Mouse (Mus musculus): ENCODE measurements around the gene Npr3.

The Npr3 gene

DNA sequence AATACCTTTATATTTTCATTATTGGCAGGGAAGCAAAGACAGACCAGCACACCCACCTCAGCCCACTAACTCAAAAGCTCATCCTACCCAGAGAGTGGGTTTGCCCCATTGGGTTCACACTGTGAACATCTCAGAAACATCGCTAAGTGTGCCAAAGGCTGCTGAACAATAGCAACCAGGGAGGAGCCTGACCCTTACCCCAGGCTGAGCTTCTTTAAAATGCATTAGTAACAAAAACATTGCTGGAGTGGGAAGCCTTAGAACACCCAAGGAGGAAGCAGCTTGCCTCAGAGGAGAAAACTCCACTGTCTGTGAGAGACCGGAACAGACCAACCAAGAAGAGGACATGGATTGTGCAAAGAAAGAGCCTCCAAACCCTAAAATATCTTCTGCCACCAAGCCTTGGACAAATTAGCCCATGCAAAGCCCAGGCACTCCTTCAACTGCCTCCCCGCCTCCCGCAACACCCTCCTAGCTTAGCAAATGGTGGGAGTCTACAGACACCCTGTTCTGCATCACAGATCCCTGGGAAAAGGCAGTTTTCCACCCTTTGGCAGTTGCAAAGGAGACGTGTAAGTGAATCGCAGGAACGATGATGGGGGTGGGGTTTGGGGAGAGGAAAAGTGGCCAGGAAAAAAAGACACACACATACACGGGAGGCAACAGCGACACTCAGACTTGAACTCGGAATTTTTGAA, 24.4 kb downstream of the Npr3 start:
- WGBS, result 41% methylated on average over 10 of the region's 10 CpGs

- WGBS, result 85% methylated on average over 6 of the region's 6 CpGs
Measured at GRCm38 (mm10) chr15:11881822-11882221, 25.3 kb downstream of the Npr3 start.

GRCm38 (mm10) chr15:11878334-11878733, 28.8 kb downstream of the Npr3 start:
- WGBS, result 92% methylated on average over 1 of the region's 1 CpGs

- 37% methylated on average over 2 of the region's 2 CpGs for WGBS
Measured at GRCm38 (mm10) chr15:11877273-11877672, 29.8 kb downstream of the Npr3 start.

DNA sequence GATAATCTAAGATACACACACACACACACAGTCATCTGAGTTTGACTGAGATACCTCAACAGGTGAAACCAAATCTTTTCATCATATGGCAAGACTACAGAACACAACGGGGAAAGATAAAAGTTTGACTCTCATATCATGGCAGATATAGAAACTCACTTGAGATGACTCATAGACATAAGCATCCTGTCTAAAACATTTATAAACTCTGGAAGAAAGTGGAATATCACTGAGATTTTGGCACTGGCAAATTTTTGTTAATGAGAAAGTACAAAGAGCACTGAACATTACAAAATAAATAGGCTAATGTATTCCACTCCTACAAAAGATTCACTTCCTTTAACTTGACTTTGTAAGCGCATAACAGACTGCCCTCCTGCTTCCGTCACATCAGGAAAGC, 40.2 kb downstream of the Npr3 start:
- WGBS, result 55% methylated on average over 3 of the region's 3 CpGs

GRCm38 (mm10) chr15:11863540-11863818, 43.6 kb downstream of the Npr3 start:
- WGBS, result 59% methylated on average over 6 of the region's 6 CpGs

- 67% methylated on average over 15 of the region's 15 CpGs for WGBS
Measured at GRCm38 (mm10) chr15:11862785-11863539, 44.1 kb downstream of the Npr3 start.

GRCm38 (mm10) chr15:11862253-11862652, 44.8 kb downstream of the Npr3 start:
- 43% methylated on average over 7 of the region's 7 CpGs for WGBS

GRCm38 (mm10) chr15:11860259-11860658, 46.8 kb downstream of the Npr3 start:
- WGBS, result 80% methylated on average over 2 of the region's 2 CpGs

GRCm38 (mm10) chr15:11859829-11860228, 47.3 kb downstream of the Npr3 start:
- WGBS, result 87% methylated on average over 3 of the region's 3 CpGs

DNA sequence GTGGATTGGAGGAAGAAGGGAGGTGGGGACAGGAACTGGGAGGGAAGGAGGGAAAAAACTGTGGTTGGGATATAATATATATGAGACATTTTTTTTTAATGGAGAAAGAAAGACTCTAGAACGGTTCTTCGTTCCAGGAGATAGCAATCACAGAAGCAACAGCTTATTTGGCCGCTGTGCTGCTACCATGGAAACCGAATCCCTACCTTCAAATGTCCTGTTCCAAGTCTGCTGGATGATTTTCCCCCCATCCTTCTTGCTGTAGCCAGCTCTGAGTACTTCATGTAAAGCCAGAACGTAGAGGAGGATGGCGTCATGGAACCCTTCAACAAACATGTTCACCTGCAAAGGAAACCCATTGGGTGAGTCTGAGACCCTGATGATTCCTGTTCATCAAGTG, 48.7 kb downstream of the Npr3 start:
- 73% methylated on average over 6 of the region's 6 CpGs for WGBS

DNA sequence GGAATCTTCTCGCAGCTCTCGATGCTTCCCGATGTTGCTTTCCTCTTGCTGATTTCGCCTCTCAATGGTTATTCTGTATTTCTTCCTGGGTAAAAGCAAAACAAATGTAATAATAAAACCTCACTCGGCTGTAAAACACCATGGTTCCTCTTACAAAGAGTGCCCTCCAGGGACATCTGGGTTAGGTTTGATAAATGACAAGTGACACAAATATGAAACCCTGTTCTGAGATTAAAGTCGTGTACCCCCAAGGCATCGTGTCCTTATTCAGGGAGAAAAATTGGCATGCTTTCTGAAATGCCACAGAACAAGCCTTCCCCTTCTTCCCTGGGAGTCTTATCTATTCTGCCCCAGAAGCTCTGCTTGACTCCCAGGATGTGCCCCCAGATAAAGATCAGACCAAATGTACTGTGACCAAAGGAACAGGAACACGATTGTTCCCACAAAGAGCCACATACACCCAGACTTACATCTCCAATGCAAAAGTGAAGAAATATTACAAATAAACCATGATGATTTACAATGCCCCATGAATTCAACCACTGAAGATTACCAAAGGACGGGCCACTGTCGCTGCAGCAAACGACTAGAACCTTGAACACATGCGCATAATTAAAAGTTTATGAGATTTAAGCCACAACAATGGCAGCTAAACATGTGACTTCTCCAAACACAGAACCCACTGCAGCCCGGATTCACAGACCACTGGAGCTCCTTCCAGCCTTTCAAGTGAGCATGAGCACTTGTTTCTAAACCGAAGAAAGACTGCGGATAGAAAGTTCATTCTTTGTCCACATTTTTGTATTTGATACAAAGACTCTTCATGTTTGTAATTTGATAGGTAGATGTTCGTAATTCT, 61.7 kb downstream of the Npr3 start:
- WGBS, result 79% methylated on average over 16 of the region's 16 CpGs

- WGBS, result 55% methylated on average over 6 of the region's 6 CpGs
Measured at GRCm38 (mm10) chr15:11844115-11844514, 63.0 kb downstream of the Npr3 start.

- WGBS, result 83% methylated on average over 4 of the region's 4 CpGs
Measured at GRCm38 (mm10) chr15:11841828-11842227, 65.3 kb downstream of the Npr3 start.

DNA sequence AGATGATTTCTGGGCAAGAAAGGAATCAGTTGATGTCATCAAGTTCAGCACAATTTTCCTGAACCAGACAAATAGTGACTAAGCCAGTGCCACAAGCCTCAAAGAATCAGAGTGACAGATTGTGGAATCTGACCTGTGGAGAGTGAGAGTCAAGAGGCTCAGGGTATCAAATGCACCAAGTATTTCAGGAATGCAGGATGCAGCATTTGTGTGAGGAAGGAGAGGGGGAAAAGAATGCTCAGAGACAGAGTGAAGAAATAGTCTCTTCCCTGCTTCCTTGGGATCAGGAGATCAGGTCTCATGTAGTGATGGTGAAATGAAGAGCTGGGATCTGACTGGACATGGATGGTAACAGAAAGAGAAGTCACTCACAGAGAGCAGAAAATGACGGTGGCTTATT, 71.2 kb downstream of the Npr3 start:
- 64% methylated on average over 1 of the region's 1 CpGs for WGBS

GRCm38 (mm10) chr15:11822347-11822746, 84.7 kb downstream of the Npr3 start:
- WGBS, result 79% methylated on average over 6 of the region's 6 CpGs

DNA sequence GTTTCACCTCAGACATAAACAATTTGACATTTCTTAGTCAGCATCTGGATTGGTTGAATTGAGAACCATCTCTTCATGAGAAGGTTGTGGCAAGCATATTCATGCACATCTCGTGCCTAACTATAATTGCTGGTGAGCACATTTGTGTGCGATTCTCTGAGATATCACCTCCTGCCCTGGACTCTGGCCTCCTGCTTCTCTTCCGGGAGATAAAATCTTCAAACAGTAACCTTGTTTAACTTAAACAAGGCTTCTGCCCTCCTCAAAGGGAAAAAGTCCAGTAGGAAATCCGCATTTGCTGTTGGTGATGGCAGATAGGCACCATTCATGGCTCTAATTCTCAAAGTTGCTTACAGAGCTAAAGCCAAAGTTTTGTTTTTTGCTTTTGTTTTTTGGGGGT, 91.5 kb downstream of the Npr3 start:
- 82% methylated on average over 4 of the region's 4 CpGs for WGBS

DNA sequence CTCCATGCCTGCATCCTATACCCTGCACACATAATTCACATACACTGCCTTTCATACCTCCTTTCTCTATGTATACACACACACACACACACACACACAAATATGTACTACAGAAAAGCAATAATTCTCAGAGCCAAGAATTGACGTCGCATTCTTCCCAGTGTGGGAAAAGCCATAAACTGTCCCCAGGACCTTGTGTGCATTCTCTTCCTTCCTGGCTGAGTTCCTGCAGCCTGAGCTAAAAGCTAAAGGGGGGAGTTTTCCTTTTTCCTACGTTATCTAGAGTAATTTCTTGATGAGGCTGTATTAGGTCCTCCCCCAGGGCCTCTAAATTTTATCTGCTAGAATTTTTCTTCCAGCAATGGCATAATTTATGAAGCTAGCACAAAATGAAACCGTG, 103.5 kb downstream of the Npr3 start:
- WGBS, result 71% methylated on average over 4 of the region's 4 CpGs

DNA sequence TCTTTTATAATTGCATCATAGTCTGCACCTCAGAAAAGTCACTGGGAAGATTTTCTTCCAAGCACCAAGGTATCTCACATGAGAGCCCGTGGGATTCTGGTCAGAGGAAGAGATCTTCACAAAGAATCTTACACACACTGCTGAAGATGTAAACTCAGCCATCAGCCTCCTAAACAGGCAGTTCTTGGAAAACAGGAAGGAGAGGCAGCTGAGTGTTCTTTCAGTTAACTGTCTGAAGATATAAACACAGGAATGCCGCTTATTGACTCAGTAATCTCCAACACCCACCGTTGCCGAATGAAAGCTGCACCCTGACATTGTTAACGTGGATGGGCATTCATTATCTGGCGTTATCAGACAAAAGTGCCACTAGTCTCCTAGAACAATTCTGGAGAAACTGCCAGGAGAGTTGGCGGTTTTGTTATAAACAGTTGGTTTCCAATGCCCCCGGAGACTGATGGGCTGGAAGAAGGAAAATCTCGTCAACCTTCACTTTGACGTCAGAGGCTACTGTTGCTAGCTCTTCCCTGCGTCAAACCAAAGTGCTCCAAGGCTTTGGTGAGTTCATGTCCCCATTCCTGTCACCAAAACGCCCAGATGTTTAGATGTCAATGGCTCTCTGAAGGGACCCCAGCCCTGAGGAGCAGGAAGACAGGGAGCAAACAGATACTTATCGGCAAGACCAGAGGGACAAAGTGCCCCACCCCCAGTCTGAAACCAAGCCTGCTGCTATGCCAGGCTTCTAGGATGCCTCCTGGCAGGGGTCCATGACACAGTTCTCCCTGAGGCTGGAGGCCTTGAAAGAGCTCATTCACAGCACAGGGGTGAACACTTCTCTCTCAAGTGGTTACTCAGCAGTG, 105.0 kb downstream of the Npr3 start:
- 30% methylated on average over 13 of the region's 13 CpGs for WGBS

DNA sequence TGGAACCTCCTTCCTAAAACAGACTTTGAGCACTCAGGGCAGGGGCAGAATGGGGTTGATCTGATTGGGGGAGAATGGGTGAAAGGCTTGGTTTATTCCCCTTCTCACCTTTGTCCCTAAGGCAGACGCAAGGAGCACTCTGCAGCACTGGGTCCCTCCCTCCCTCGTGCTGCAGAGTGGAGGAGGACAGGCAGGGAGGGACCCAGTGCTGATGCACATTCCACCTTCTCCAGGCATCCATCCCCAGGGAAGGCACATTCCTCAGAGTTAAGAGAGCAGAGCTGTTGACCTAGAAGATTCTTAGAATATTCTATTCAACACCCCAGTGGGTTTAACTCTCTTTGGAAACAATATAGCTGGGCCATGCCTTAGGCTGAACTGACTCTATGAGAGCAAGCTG, 112.5 kb downstream of the Npr3 start:
- 65% methylated on average over 2 of the region's 2 CpGs for WGBS
